Mouse (Mus musculus) adrenal gland, postnatal 36 days (tissue): ENCODE data around the gene Ampd2. TPM values are rescaled to one million over a fixed set of nuclear protein-coding genes. Genes with fewer than 3 reads are reported as not detected.
A peak's percentile ranks its signal among the peaks of the same experiment; 100 is the strongest.

Source experiments
- DNase-seq, 2 experiments: peaks; one replicate each; pipeline ENCODE4 v3.0.0; 2021; ENCODE audit warnings: mixed read lengths in 1 of 2
- long read RNA-seq, 2 experiments: library from polyadenylated mRNA; stranded (forward); transcript quantifications; one replicate each; pipeline ENCODE4 v2.0.0; 2021; ENCODE audit warnings: borderline sequencing depth in 2 of 2
- total RNA-seq, 2 experiments: library from RNA; stranded (reverse); gene quantifications; 2 replicates each; pipeline ENCODE4 v1.2.3; 2021

Ampd2 gene
- total RNA-seq, result 100 to 1,000 TPM; 133 to 143 TPM
- long read RNA-seq, experiment 1, full-length matches to known transcripts, result 45 of 121 reads
- long read RNA-seq, experiment 1, partial matches to known transcripts, result 45 of 121 reads
- long read RNA-seq, experiment 1, other reads (novel, unspliced or antisense), result 31 of 121 reads
- long read RNA-seq, experiment 2, transcript Ampd2-202 (19 exons, 3,586 nt), result minor isoform, 11 of 80 reads
- long read RNA-seq, experiment 2, transcript Ampd2-203 (18 exons, 3,650 nt), result minor isoform, 10 of 80 reads
- long read RNA-seq, experiment 2, transcript Ampd2-201 (18 exons, 3,368 nt), result major isoform, 17 of 80 reads
- long read RNA-seq, experiment 2, partial matches to known transcripts, result 18 of 80 reads
- long read RNA-seq, experiment 2, other reads (novel, unspliced or antisense), result 23 of 80 reads

- DNase-seq, result peak; percentile 95 to 96
These were observed at the start of gene Ampd2 for GRCm38 (mm10) chr3:108086470-108086979. TSS of gene Ampd2 (minus strand) at chr3:108086651.

- peak; percentile 40 to 53 for DNase-seq
These were observed 48.2 kb upstream of the Ampd2 start for GRCm38 (mm10) chr3:108134701-108135100.

- no peak for DNase-seq
These were observed 46.0 kb upstream of the Ampd2 start for GRCm38 (mm10) chr3:108132484-108132883.

GRCm38 (mm10) chr3:108131821-108132220 lies 45.4 kb upstream of the Ampd2 start:
- DNase-seq, result no peak

GRCm38 (mm10) chr3:108131216-108131615 lies 44.8 kb upstream of the Ampd2 start:
- no peak for DNase-seq

GRCm38 (mm10) chr3:108129804-108130203 lies 43.4 kb upstream of the Ampd2 start:
- no peak for DNase-seq

GRCm38 (mm10) chr3:108129367-108129766 lies 42.9 kb upstream of the Ampd2 start:
- no peak for DNase-seq

- no peak for DNase-seq
These were observed 42.1 kb upstream of the Ampd2 start for GRCm38 (mm10) chr3:108128520-108128919.

GRCm38 (mm10) chr3:108126327-108126726 lies 39.9 kb upstream of the Ampd2 start:
- DNase-seq, result no peak

GRCm38 (mm10) chr3:108124131-108124530 lies 37.7 kb upstream of the Ampd2 start:
- DNase-seq, result no peak

- DNase-seq, result no peak
These were observed 36.8 kb upstream of the Ampd2 start for GRCm38 (mm10) chr3:108123242-108123641.

- DNase-seq, result peak; percentile 40 to 44
These were observed 34.6 kb upstream of the Ampd2 start for GRCm38 (mm10) chr3:108121101-108121500.

GRCm38 (mm10) chr3:108117465-108117864 lies 31.0 kb upstream of the Ampd2 start:
- DNase-seq, result no peak

- DNase-seq, result no peak
These were observed 27.3 kb upstream of the Ampd2 start for GRCm38 (mm10) chr3:108113591-108114289.

GRCm38 (mm10) chr3:108112666-108113065 lies 26.2 kb upstream of the Ampd2 start:
- no peak for DNase-seq

GRCm38 (mm10) chr3:108112246-108112645 lies 25.8 kb upstream of the Ampd2 start:
- no peak for DNase-seq

- DNase-seq, result peak; percentile 44
These were observed 24.9 kb upstream of the Ampd2 start for GRCm38 (mm10) chr3:108111320-108111719.

GRCm38 (mm10) chr3:108105281-108105680 lies 18.8 kb upstream of the Ampd2 start:
- DNase-seq, result no peak

GRCm38 (mm10) chr3:108102075-108102474 lies 15.6 kb upstream of the Ampd2 start:
- DNase-seq, result no peak

GRCm38 (mm10) chr3:108101594-108101993 lies 15.1 kb upstream of the Ampd2 start:
- DNase-seq, result no peak

- no peak for DNase-seq
These were observed 11.9 kb upstream of the Ampd2 start for GRCm38 (mm10) chr3:108098316-108098715.

GRCm38 (mm10) chr3:108097656-108098055 lies 11.2 kb upstream of the Ampd2 start:
- no peak for DNase-seq

- DNase-seq, result no peak
These were observed 10.3 kb upstream of the Ampd2 start for GRCm38 (mm10) chr3:108096726-108097125.
